Mouse (Mus musculus) CH12.LX (cell line): Measurements from ENCODE around the gene Raf1. TPM values are rescaled to one million over a fixed set of nuclear protein-coding genes. Genes with fewer than 3 reads are reported as not detected.

ENCODE experiments used
- DNase-seq: peaks from one replicate; pipeline ENCODE4 v3.0.0-alpha.2; 2013; ENCODE audit errors: extremely low read depth
- H3K27ac ChIP-seq: 2 replicates; pipeline ENCODE4 v1.5.1; 2012; ENCODE audit warnings: low read depth, mild to moderate bottlenecking, control low read depth, moderate library complexity; ENCODE audit not compliant: insufficient read depth
- H3K27me3 ChIP-seq: replicated peaks from 2 replicates; pipeline ENCODE3; 2012; ENCODE audit warnings: inconsistent platforms
- H3K36me3 ChIP-seq, 2 experiments: replicated peaks in 1 of 2; 2 replicates each; pipeline versions ENCODE3 to v1.6.1; 2012; ENCODE audit warnings: inconsistent platforms in 1 of 2, low read length in 1 of 2, mild to moderate bottlenecking in 1 of 2, mixed read lengths in 1 of 2, moderate library complexity in 1 of 2; ENCODE audit not compliant: control insufficient read depth in 1 of 2, insufficient read depth in 1 of 2
- H3K4me1 ChIP-seq, 2 experiments: 2 replicates each; pipeline ENCODE4 v1.6.1; 2012; ENCODE audit warnings: inconsistent platforms in 1 of 2, moderate library complexity in 1 of 2; ENCODE audit not compliant: insufficient read depth in 2 of 2, control insufficient read depth in 1 of 2
- H3K4me2 ChIP-seq: 2 replicates; pipeline ENCODE4 v1.6.1; 2012; ENCODE audit warnings: low read depth, mild to moderate bottlenecking, control low read depth; ENCODE audit not compliant: poor library complexity, insufficient read depth, severe bottlenecking
- H3K4me3 ChIP-seq, 3 experiments: fragments of 150-350 bp in 1 of 3; sonication (generic) in 1 of 3; replicated peaks in 1 of 3; 2 replicates each; pipeline versions ENCODE3 to v1.5.1; 2011 to 2012; ENCODE audit warnings: low read depth in 2 of 3, low read length in 2 of 3, mild to moderate bottlenecking in 2 of 3, moderate library complexity in 2 of 3, control low read depth in 1 of 3, improper control_type of control experiment in 1 of 3, inconsistent platforms in 1 of 3, mixed read lengths in 1 of 3; ENCODE audit not compliant: poor library complexity in 1 of 3
- H3K79me2 ChIP-seq: replicated peaks from 2 replicates; pipeline ENCODE4 v1.6.1; 2012; ENCODE audit warnings: mild to moderate bottlenecking, moderate library complexity; ENCODE audit not compliant: control insufficient read depth, poor library complexity, insufficient read depth, severe bottlenecking; ENCODE audit errors: extremely low read depth
- H3K9ac ChIP-seq: 2 replicates; pipeline ENCODE4 v1.6.1; 2012; ENCODE audit warnings: low read depth, mild to moderate bottlenecking, control low read depth, moderate library complexity; ENCODE audit not compliant: insufficient read depth
- H3K9me3 ChIP-seq: replicated peaks from 2 replicates; pipeline ENCODE3; 2012; ENCODE audit warnings: low read length, inconsistent platforms, mixed read lengths
- ELF1 ChIP-seq: IDR thresholded peaks from 2 replicates; pipeline ENCODE4 v1.6.1; 2014; ENCODE audit warnings: low read depth, mild to moderate bottlenecking, inconsistent platforms, low read length, improper control_type of control experiment
- ETS1 ChIP-seq: conservative IDR thresholded peaks from 2 replicates; pipeline ENCODE4 v1.6.1; 2012; ENCODE audit warnings: low read depth, mild to moderate bottlenecking, inconsistent platforms, low read length, improper control_type of control experiment, moderate library complexity
- dilution Hi-C: fragments of 300-500 bp; cut with MboI; formaldehyde crosslinking; loops from 2 replicates; pipeline ENCODE4 v1.14.3; 2020; ENCODE audit warnings: low sequenced_read_pairs; ENCODE audit not compliant: extremely low pct_unique_long_range_greater_than_20kb, extremely low pct_ligation_motif_present
- in situ Hi-C: fragments of 300-500 bp; cut with MboI; formaldehyde crosslinking; loops from 3 replicates; pipeline ENCODE4 v1.14.3; 2019; ENCODE audit warnings: low sequenced_read_pairs, low pct_ligation_motif_present, low pct_unique_long_range_greater_than_20kb, mixed read lengths
- polyA plus RNA-seq: library from polyadenylated mRNA; unstranded; fragments of >175 nt; gene quantifications from 2 replicates; pipeline ENCODE4 v1.2.1, GENCODE M21; 2012; ENCODE audit warnings: low read depth; ENCODE audit not compliant: insufficient read length
- total RNA-seq, 2 experiments: library from RNA; depleted of rRNA; stranded (reverse); fragments of 300-350 nt in 1 of 2; fragments of >200 nt in 1 of 2; gene quantifications; 2 replicates each; pipeline ENCODE4 v1.2.3; 2012 to 2014

Raf1 gene
- total and polyA plus RNA-seq, 3 experiments = 53.5 to 79.2 (median 59.8) TPM

DNA sequence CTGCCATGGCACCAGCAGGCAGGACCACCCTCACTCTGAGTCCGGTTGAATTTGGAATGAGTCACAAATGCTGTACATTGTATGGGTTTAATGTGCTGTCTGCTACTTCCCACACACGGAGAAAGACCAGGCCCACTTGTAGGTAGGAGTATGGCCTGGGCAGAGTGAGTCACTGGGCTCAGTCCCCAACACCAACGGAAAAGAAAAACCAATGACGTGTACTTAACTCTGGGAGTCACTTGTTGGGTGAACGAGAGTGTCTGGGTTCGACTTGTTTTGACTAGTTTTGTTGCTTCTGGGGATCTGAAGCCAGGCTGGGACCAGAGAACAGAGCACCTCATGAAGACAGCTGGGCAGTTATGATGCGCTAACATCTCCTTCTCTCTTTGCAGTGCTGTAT is 102.3 kb downstream of the Raf1 start:
- Histone ChIP-seq H3K9ac (no peak overlapping the region), H3K27ac (no peak overlapping the region), H3K27me3 (no peaks in the 10 kb centered on the region), H3K79me2 (no peaks in the 10 kb centered on the region), H3K9me3 (peaks cover 4% of the 10 kb centered on the region), H3K36me3 (peaks cover 28 to 95% of the 10 kb centered on the region in 2 experiments), H3K4me2 (no peak overlapping the region), H3K4me1 (peaks cover 15 to 38% of the 10 kb centered on the region in 2 experiments), H3K4me3 (no peak overlapping the region)
- in situ Hi-C loops = no loop called here
- TF ChIP-seq ELF1 = no peak
- TF ChIP-seq ETS1 = peak; percentile 40; the same call in 1 of the 2 replicates
- peak; percentile 32 for DNase-seq
- dilution Hi-C loops = no loop called here

Other genes with a start within 250 kb of the Raf1 start
- 17.2 and 18.4 TPM in 2 replicates for gene Tsen2, start 132.0 kb downstream of the Raf1 start, total RNA-seq (2012; rRNA removed)
- gene Tsen2, start 132.0 kb downstream of the Raf1 start, total RNA-seq (2014; rRNA removed) = 18.2 and 20.4 TPM in 2 replicates
- gene Tsen2, start 132.0 kb downstream of the Raf1 start, polyA plus RNA-seq = 30.1 and 33.8 TPM in 2 replicates
- gene Mkrn2os, start 84.1 kb downstream of the Raf1 start, total RNA-seq (2012; rRNA removed) = not detected in 2 replicates
- gene Mkrn2os, start 84.1 kb downstream of the Raf1 start, total RNA-seq (2014; rRNA removed) = not detected in 2 replicates
- not detected in 2 replicates for gene Mkrn2os, start 84.1 kb downstream of the Raf1 start, polyA plus RNA-seq
- 11.7 and 14.6 TPM in 2 replicates for gene Mkrn2, start 74.7 kb downstream of the Raf1 start, total RNA-seq (2012; rRNA removed)
- gene Mkrn2, start 74.7 kb downstream of the Raf1 start, total RNA-seq (2014; rRNA removed) = 45.8 and 49.8 TPM in 2 replicates
- gene Mkrn2, start 74.7 kb downstream of the Raf1 start, polyA plus RNA-seq = 17.1 and 18.6 TPM in 2 replicates
- not detected in 2 replicates for gene Tmem40, start 85.8 kb upstream of the Raf1 start, total RNA-seq (2012; rRNA removed)
- gene Tmem40, start 85.8 kb upstream of the Raf1 start, total RNA-seq (2014; rRNA removed) = not detected in 2 replicates
- not detected in 2 replicates for gene Tmem40, start 85.8 kb upstream of the Raf1 start, polyA plus RNA-seq
- 7.8 and 8.5 TPM in 2 replicates for gene Cand2, start 97.9 kb upstream of the Raf1 start, total RNA-seq (2012; rRNA removed)
- gene Cand2, start 97.9 kb upstream of the Raf1 start, total RNA-seq (2014; rRNA removed) = 3.6 and 3.9 TPM in 2 replicates
- gene Cand2, start 97.9 kb upstream of the Raf1 start, polyA plus RNA-seq = 14.2 and 17.1 TPM in 2 replicates
- 5,179 and 5,276 TPM in 2 replicates for gene Rpl32, start 132.1 kb upstream of the Raf1 start, total RNA-seq (2012; rRNA removed)
- 7,033 and 7,473 TPM in 2 replicates for gene Rpl32, start 132.1 kb upstream of the Raf1 start, total RNA-seq (2014; rRNA removed)
- 3,370 and 3,898 TPM in 2 replicates for gene Rpl32, start 132.1 kb upstream of the Raf1 start, polyA plus RNA-seq
- gene Efcab12, start 161.8 kb upstream of the Raf1 start, total RNA-seq (2012; rRNA removed) = 0.04 and 0.13 TPM in 2 replicates
- 0.08 and 0.12 TPM in 2 replicates for gene Efcab12, start 161.8 kb upstream of the Raf1 start, total RNA-seq (2014; rRNA removed)
- 0.54 and 0.60 TPM in 2 replicates for gene Efcab12, start 161.8 kb upstream of the Raf1 start, polyA plus RNA-seq
- gene Mbd4, start 176.7 kb upstream of the Raf1 start, total RNA-seq (2012; rRNA removed) = 6.8 and 7.3 TPM in 2 replicates
- 11.3 and 12.2 TPM in 2 replicates for gene Mbd4, start 176.7 kb upstream of the Raf1 start, total RNA-seq (2014; rRNA removed)
- gene Mbd4, start 176.7 kb upstream of the Raf1 start, polyA plus RNA-seq = 7.9 and 8.6 TPM in 2 replicates
- gene Ift122, start 176.8 kb upstream of the Raf1 start, total RNA-seq (2012; rRNA removed) = 8.8 and 14.1 TPM in 2 replicates
- gene Ift122, start 176.8 kb upstream of the Raf1 start, total RNA-seq (2014; rRNA removed) = 5.9 and 7.9 TPM in 2 replicates
- gene Ift122, start 176.8 kb upstream of the Raf1 start, polyA plus RNA-seq = 6.9 and 8.6 TPM in 2 replicates